In the genomic region with DNA sequence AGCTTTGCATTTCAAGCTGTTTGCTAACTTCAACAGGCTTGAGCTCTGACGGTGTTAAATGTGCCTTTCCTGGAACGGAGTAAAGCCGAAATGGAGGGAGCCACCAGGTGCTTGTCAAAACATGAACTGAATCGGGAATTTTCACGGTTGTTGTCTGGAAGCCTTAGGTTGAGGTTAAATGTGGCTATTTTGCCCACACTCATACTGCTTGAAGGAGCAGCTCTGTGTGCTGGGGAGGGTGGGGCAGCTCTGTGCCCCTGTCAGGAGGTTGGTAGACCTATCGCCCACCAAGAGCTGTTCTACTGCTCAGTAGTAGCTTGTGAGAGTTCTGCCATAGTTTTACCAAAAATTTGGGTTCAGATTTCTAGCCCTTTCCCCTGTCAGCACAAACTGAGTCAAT, we compare ENCODE assay signal across 18 mouse cellular contexts.
DNase-seq lines count a peak whose midpoint lies in the region; ATAC-seq lines count a peak whose summit lies in the region.
"Had no signal": no experiment of that assay in that cellular context is flagged by ENCODE, and none has a peak within 500 bp of the region (broad histone marks: within the 10 kb centered on the region; RNA-seq: fewer than 3 reads in every experiment).

No protein-coding gene starts in this region.

- WGBS in kidney, embryonic 14.5 days = 65% methylated on average over 6 of the region's 6 CpGs
- WGBS in lung, embryonic 16.5 days = 45% methylated on average over 6 of the region's 6 CpGs
- WGBS in limb, embryonic 13.5 days = 54% methylated on average over 6 of the region's 6 CpGs

- peak overlapping the region; percentile 71; the same call in 1 of the 2 replicates for H3K27ac ChIP-seq in kidney, embryonic 14.5 days (ENCODE audit: low read depth, low read length)
- H3K27ac ChIP-seq in lung, embryonic 16.5 days (ENCODE audit: low read length) = peak overlapping the region; percentile 48
- H3K27ac ChIP-seq in limb, embryonic 13.5 days = peak overlapping the region; percentile 63; the same call in 1 of the 2 replicates
- H3K27ac ChIP-seq: forebrain, embryonic 13.5 days; hindbrain, embryonic 14.5 days; midbrain, embryonic 10.5 days; neural tube, embryonic 13.5 days had no signal

- no peaks in the 10 kb centered on the region for H3K4me1 ChIP-seq in kidney, embryonic 14.5 days (ENCODE audit: control insufficient read depth, insufficient read depth, low read length)
- peaks cover 7% of the 10 kb centered on the region; the same call in 1 of the 2 replicates for H3K4me1 ChIP-seq in lung, embryonic 16.5 days (replicated peaks; ENCODE audit: control insufficient read depth, insufficient read depth, low read length)
- peaks cover 15% of the 10 kb centered on the region; the same call in 1 of the 2 replicates for H3K4me1 ChIP-seq in limb, embryonic 13.5 days
- H3K4me1 ChIP-seq: forebrain, embryonic 13.5 days; midbrain, embryonic 10.5 days; neural tube, embryonic 13.5 days had no signal

- no peaks in the 10 kb centered on the region for H3K36me3 ChIP-seq in kidney, embryonic 14.5 days (ENCODE audit: control insufficient read depth, insufficient read depth, low read length)
- no peaks in the 10 kb centered on the region for H3K36me3 ChIP-seq in lung, embryonic 16.5 days (ENCODE audit: control insufficient read depth, insufficient read depth, low read length)
- H3K36me3 ChIP-seq in limb, embryonic 13.5 days = no peaks in the 10 kb centered on the region
- H3K36me3 ChIP-seq: midbrain, embryonic 10.5 days had no signal

- no peak for DNase-seq in kidney, postnatal 14 days
- no peak for DNase-seq in lung, postnatal 14 days
- DNase-seq in frontal cortex, postnatal 14 days (ENCODE audit: low spot score in 2 of 2) = no peak
- DNase-seq in adrenal gland, adult 2 months = no peak
- DNase-seq: adrenal gland, postnatal 14 days; cerebellum, adult 2 months; lung, postnatal 4 days; right cerebral cortex, postnatal 14 days; thymus, postnatal 4 days had no signal

- H3K4me2 ChIP-seq in kidney, embryonic 14.5 days (replicated peaks; ENCODE audit: low read depth, low read length) = peak overlapping the region; percentile 24
- H3K4me2 ChIP-seq in lung, embryonic 16.5 days (ENCODE audit: low read depth, low read length) = peak overlapping the region; percentile 36
- H3K4me2 ChIP-seq in limb, embryonic 13.5 days (replicated peaks) = peak overlapping the region; percentile 48
- H3K4me2 ChIP-seq: forebrain, embryonic 13.5 days; heart, embryonic 11.5 days; hindbrain, embryonic 14.5 days; liver, embryonic 11.5 days; neural tube, embryonic 13.5 days had no signal

- no peaks in the 10 kb centered on the region for H3K27me3 ChIP-seq in kidney, embryonic 14.5 days (ENCODE audit: control insufficient read depth, insufficient read depth, low read length)
- H3K27me3 ChIP-seq in lung, embryonic 16.5 days (ENCODE audit: control insufficient read depth, insufficient read depth, low read depth, low read length) = no peaks in the 10 kb centered on the region
- H3K27me3 ChIP-seq in limb, embryonic 13.5 days = no peaks in the 10 kb centered on the region
- H3K27me3 ChIP-seq: forebrain, embryonic 13.5 days; neural tube, embryonic 13.5 days had no signal

- peak overlapping the region; percentile 25 for H3K4me3 ChIP-seq in kidney, embryonic 14.5 days (ENCODE audit: low read length)
- H3K4me3 ChIP-seq in lung, embryonic 16.5 days (ENCODE audit: low read length) = no peak overlapping the region
- peak overlapping the region; percentile 15 for H3K4me3 ChIP-seq in limb, embryonic 13.5 days
- H3K4me3 ChIP-seq: forebrain, embryonic 13.5 days; midbrain, embryonic 10.5 days; neural tube, embryonic 13.5 days had no signal

- no peak for ATAC-seq in kidney, embryonic 14.5 days (ENCODE audit: low FRiP score, low TSS enrichment)
- 0 out of 2 replicates have a peak, but pooled peaks have one; percentile 34 for ATAC-seq in lung, embryonic 16.5 days (ENCODE audit: low read depth)
- 0 out of 2 replicates have a peak, but pooled peaks have one; percentile 32 for ATAC-seq in limb, embryonic 13.5 days (ENCODE audit: low FRiP score, low read depth)
- ATAC-seq: forebrain, embryonic 13.5 days had no signal

- no peaks in the 10 kb centered on the region for H3K9me3 ChIP-seq in kidney, embryonic 14.5 days (ENCODE audit: control insufficient read depth, low read length)
- H3K9me3 ChIP-seq in lung, embryonic 16.5 days (ENCODE audit: control insufficient read depth, low read length) = no peaks in the 10 kb centered on the region
- H3K9me3 ChIP-seq in limb, embryonic 13.5 days = no peaks in the 10 kb centered on the region
- H3K9me3 ChIP-seq: forebrain, embryonic 13.5 days; midbrain, embryonic 10.5 days; neural tube, embryonic 13.5 days had no signal

- no peak overlapping the region for H3K9ac ChIP-seq in kidney, embryonic 14.5 days (ENCODE audit: low read depth, low read length)
- H3K9ac ChIP-seq in lung, embryonic 16.5 days (ENCODE audit: low read length) = no peak overlapping the region
- H3K9ac ChIP-seq in limb, embryonic 13.5 days = no peak overlapping the region
- H3K9ac ChIP-seq: forebrain, embryonic 13.5 days; hindbrain, embryonic 14.5 days; neural tube, embryonic 13.5 days had no signal
